Mouse (Mus musculus) myocyte (in vitro differentiated cells): ENCODE measurements at regions not wholly inside any gene's neighbourhood (a gene's known extent, or its start where the extent isn't known, plus 50 kb on each side); places are given as distances from the start of the nearest gene placed in this dataset.

Experiments
- H3K27me3 ChIP-seq: one replicate; pipeline ENCODE4 v1.6.1; 2011; ENCODE audit not compliant: control insufficient read depth, insufficient read depth, insufficient read length
- H3K36me3 ChIP-seq: one replicate; pipeline ENCODE4 v1.6.1; 2011; ENCODE audit not compliant: control insufficient read depth, insufficient read depth
- H3K4me2 ChIP-seq: one replicate; pipeline ENCODE4 v1.6.1; 2011; ENCODE audit warnings: low read depth, control low read depth
- H3K4me3 ChIP-seq: one replicate; pipeline ENCODE4 v1.5.1; 2011; ENCODE audit warnings: mild to moderate bottlenecking, control low read depth, moderate library complexity
- H3K79me2 ChIP-seq: one replicate; pipeline ENCODE4 v1.6.1; 2011; ENCODE audit not compliant: control insufficient read depth, insufficient read depth
- H3ac ChIP-seq: one replicate; pipeline ENCODE4 v1.6.1; 2011; ENCODE audit not compliant: control insufficient read depth, insufficient read length
- CEBPB ChIP-seq: IDR thresholded peaks from 2 replicates; pipeline ENCODE4 v1.6.1; 2011; ENCODE audit warnings: mild to moderate bottlenecking, moderate library complexity; ENCODE audit not compliant: poor library complexity, insufficient read depth, severe bottlenecking
- E2F4 ChIP-seq: IDR thresholded peaks from one replicate; pipeline ENCODE4 v1.6.1; 2011; ENCODE audit warnings: mild to moderate bottlenecking, control low read depth, moderate library complexity; ENCODE audit not compliant: insufficient read depth
- MAX ChIP-seq: IDR thresholded peaks from one replicate; pipeline ENCODE4 v1.6.1; 2011; ENCODE audit warnings: low read depth, mild to moderate bottlenecking, control low read depth
- MYOD1 ChIP-seq, 3 experiments: IDR thresholded peaks; one replicate each; pipeline ENCODE4 v1.6.1; 2011; ENCODE audit warnings: control low read depth in 2 of 3, low read depth in 2 of 3, mild to moderate bottlenecking in 2 of 3, moderate library complexity in 1 of 3; ENCODE audit not compliant: insufficient read length in 2 of 3, control insufficient read depth in 1 of 3
- MYOG ChIP-seq, 3 experiments: IDR thresholded peaks; one replicate each; pipeline ENCODE4 v1.6.1; 2011; ENCODE audit warnings: control low read depth in 2 of 3, low read depth in 2 of 3, mild to moderate bottlenecking in 2 of 3; ENCODE audit not compliant: insufficient read length in 2 of 3, control insufficient read depth in 1 of 3, insufficient read depth in 1 of 3
- POLR2A ChIP-seq: IDR thresholded peaks from one replicate; pipeline ENCODE4 v1.6.1; 2011; ENCODE audit warnings: low read depth, mild to moderate bottlenecking, control low read depth, moderate library complexity; ENCODE audit not compliant: insufficient read length
- POLR2AphosphoS2 ChIP-seq: IDR thresholded peaks from one replicate; pipeline ENCODE4 v1.6.1; 2011; ENCODE audit warnings: low read depth, control low read depth; ENCODE audit not compliant: insufficient read length
- REST ChIP-seq: IDR thresholded peaks from one replicate; pipeline ENCODE4 v1.6.1; 2011; ENCODE audit warnings: mild to moderate bottlenecking, control low read depth, moderate library complexity; ENCODE audit not compliant: insufficient read depth, insufficient read length
- SRF ChIP-seq: IDR thresholded peaks from one replicate; pipeline ENCODE4 v1.6.1; 2011; ENCODE audit warnings: low read depth; ENCODE audit not compliant: control insufficient read depth, insufficient read length
- TCF12 ChIP-seq: IDR thresholded peaks from one replicate; pipeline ENCODE4 v1.6.1; 2011; ENCODE audit warnings: mild to moderate bottlenecking, control low read depth; ENCODE audit not compliant: poor library complexity, insufficient read depth, severe bottlenecking
- TCF3 ChIP-seq: IDR thresholded peaks from one replicate; pipeline ENCODE4 v1.6.1; 2011; ENCODE audit warnings: low read depth, control low read depth; ENCODE audit not compliant: insufficient read length
- USF1 ChIP-seq: IDR thresholded peaks from one replicate; pipeline ENCODE4 v1.6.1; 2011; ENCODE audit warnings: low read depth, mild to moderate bottlenecking, control low read depth, moderate library complexity

DNA sequence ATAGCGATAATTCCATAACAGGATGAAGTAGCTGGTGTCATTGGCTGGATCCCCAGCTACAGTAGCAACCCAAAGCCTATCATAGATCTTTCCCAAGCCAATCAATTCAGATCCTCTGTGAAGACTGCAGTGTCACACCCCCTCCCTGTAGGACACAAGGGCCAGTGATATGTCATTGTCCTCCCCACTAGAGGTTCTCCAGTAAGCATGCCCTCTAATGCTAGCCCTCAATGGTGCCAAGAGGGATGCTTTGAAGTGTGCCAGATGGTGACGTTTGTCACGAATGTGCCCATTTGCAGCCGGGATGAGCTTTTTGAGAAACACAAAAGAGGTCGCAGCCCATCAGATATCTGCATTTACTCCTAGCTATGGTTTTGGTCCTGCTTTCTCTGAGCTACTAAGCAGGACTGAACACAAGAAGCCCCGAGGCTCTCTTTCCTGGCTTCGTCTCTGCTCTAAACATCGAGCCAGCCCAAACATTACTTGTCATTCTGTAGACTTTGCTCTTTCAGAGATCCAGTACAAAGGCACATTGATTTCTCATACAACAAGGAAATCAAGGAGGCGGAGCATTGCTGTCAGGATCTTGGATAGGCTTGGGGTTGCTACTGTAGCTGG, 214.2 kb downstream of the Gm19410 start:
- Histone ChIP-seq H3K27me3 (no peaks in the 10 kb centered on the region), H3K4me3 (no peak overlapping the region), H3K4me2 (no peak overlapping the region), H3ac (no peak overlapping the region), H3K79me2 (no peaks in the 10 kb centered on the region), H3K36me3 (no peaks in the 10 kb centered on the region)
- TF ChIP-seq TCF12 (no peak), USF1 (no peak), POLR2AphosphoS2 (no peak), TCF3 (no peak), REST (no peak), SRF (no peak), MYOD1 (IDR thresholded peaks at IDR 0.05; ENCODE audit: control insufficient read depth in 1 of 3, insufficient read length in 2 of 3, low read depth in 2 of 3) (no peak), E2F4 (no peak), CEBPB (no peak), MYOG (IDR thresholded peaks at IDR 0.05; ENCODE audit: control insufficient read depth in 1 of 3, insufficient read depth in 1 of 3, insufficient read length in 2 of 3, low read depth in 2 of 3) (no peak), MAX (no peak), POLR2A (no peak)

DNA sequence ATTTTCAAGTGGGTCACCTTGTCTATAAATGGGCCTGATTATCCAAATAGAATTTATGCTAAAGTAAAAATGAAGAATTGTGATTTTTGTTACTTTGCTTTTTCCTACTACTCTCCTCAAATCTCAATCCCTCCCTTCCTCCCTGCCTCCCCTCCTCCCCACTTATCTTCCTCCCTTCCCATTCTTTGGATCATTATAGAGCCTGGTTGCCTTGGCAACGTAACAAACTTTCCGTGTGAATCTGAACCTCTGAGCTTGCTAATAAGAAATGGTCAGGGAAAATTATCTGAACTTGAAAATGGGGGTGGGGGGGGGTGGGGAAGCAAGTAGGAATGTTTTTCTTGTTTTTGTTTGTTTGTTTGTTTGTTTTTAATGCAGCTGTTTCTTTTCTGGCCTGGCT, 217.5 kb downstream of the Gm19410 start:
- H3ac ChIP-seq = no peak overlapping the region
- no peak overlapping the region for H3K4me2 ChIP-seq
- no peaks in the 10 kb centered on the region for H3K36me3 ChIP-seq
- no peaks in the 10 kb centered on the region for H3K27me3 ChIP-seq
- H3K79me2 ChIP-seq = no peaks in the 10 kb centered on the region
- no peak overlapping the region for H3K4me3 ChIP-seq
- TF ChIP-seq TCF12 = no peak
- no peak for TF ChIP-seq POLR2A
- no peak for TF ChIP-seq MAX
- no peak for TF ChIP-seq MYOD1 (IDR thresholded peaks at IDR 0.05; ENCODE audit: control insufficient read depth in 1 of 3, insufficient read length in 2 of 3, low read depth in 2 of 3)
- no peak for TF ChIP-seq REST
- no peak for TF ChIP-seq E2F4
- no peak for TF ChIP-seq CEBPB
- no peak for TF ChIP-seq SRF
- TF ChIP-seq TCF3 = no peak
- TF ChIP-seq USF1 = no peak
- no peak for TF ChIP-seq POLR2AphosphoS2
- no peak for TF ChIP-seq MYOG (IDR thresholded peaks at IDR 0.05; ENCODE audit: control insufficient read depth in 1 of 3, insufficient read depth in 1 of 3, insufficient read length in 2 of 3, low read depth in 2 of 3)

DNA sequence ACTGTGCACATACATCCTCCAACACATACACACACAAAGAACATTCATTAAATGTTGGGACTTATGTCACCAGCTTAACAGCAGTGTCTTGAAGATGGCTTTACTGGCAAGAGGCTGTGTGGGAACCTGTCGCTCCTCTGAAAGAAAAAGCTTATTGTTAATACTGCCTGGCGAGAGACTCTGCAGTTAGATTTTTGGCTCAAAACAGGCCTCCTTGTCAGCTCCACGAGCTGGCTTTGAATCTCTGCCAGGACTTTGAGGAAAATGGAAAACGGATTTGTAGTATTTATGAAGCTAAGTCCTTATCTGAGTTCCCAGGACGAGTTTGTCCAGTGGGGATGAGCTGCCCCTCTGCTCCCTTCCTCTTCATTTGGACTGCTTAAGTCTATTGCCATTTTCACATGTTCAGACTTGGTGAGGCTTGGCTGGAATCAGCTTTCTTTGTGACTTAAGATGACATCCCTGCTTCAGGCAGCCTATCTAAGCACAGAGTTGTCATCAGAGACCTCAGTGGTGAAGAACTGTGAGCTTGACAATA, 219.6 kb downstream of the Gm19410 start:
- no peak overlapping the region for H3K4me2 ChIP-seq

DNA sequence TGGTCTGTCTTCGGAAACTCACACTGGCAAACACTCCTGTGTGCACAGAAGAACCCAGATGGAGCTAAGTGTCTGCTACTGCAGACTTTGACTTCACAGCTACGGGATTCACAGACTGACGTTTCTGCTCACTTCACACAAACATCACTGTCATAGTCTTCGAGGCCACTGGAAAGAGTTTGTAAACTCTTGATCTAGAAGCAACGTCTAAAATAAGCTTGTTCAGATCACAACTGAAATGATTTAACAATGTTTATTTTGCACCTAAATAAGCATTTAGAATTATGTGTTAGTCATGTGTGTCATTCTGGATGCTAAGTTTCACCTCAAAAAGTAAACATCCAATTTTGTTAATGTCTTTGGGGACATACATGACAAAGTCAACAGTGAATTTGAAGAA, 221.7 kb downstream of the Gm19410 start:
- Histone ChIP-seq H3K27me3 (no peaks in the 10 kb centered on the region), H3ac (no peak overlapping the region), H3K79me2 (no peaks in the 10 kb centered on the region), H3K4me2 (no peak overlapping the region), H3K4me3 (no peak overlapping the region), H3K36me3 (no peaks in the 10 kb centered on the region)
- no peak for TF ChIP-seq TCF12
- TF ChIP-seq POLR2A = no peak
- TF ChIP-seq MYOD1 (IDR thresholded peaks at IDR 0.05; ENCODE audit: control insufficient read depth in 1 of 3, insufficient read length in 2 of 3, low read depth in 2 of 3) = no peak
- no peak for TF ChIP-seq POLR2AphosphoS2
- TF ChIP-seq SRF = no peak
- no peak for TF ChIP-seq REST
- TF ChIP-seq TCF3 = no peak
- no peak for TF ChIP-seq E2F4
- TF ChIP-seq CEBPB = no peak
- no peak for TF ChIP-seq MYOG (IDR thresholded peaks at IDR 0.05; ENCODE audit: control insufficient read depth in 1 of 3, insufficient read depth in 1 of 3, insufficient read length in 2 of 3, low read depth in 2 of 3)
- no peak for TF ChIP-seq USF1
- TF ChIP-seq MAX = no peak

More for the DNA sequence above, 219.6 kb downstream of the Gm19410 start:
- no peak overlapping the region for H3ac ChIP-seq
- no peaks in the 10 kb centered on the region for H3K79me2 ChIP-seq
- H3K4me3 ChIP-seq = no peak overlapping the region
- no peak for TF ChIP-seq POLR2A
- TF ChIP-seq REST = no peak
- TF ChIP-seq E2F4 = no peak
- TF ChIP-seq USF1 = no peak
- TF ChIP-seq MYOG (IDR thresholded peaks at IDR 0.05; ENCODE audit: control insufficient read depth in 1 of 3, insufficient read depth in 1 of 3, insufficient read length in 2 of 3, low read depth in 2 of 3) = no peak
- TF ChIP-seq TCF12 = no peak
- no peak for TF ChIP-seq MAX
- no peak for TF ChIP-seq TCF3
- TF ChIP-seq SRF = no peak
- no peak for TF ChIP-seq CEBPB
- TF ChIP-seq MYOD1 (IDR thresholded peaks at IDR 0.05; ENCODE audit: control insufficient read depth in 1 of 3, insufficient read length in 2 of 3, low read depth in 2 of 3) = no peak
- TF ChIP-seq POLR2AphosphoS2 = no peak
- H3K27me3 ChIP-seq = no peaks in the 10 kb centered on the region
- H3K36me3 ChIP-seq = no peaks in the 10 kb centered on the region
